Mouse (Mus musculus) forebrain, embryonic 12.5 days (tissue): ENCODE data around the gene Pde11a. TPM values are rescaled to one million over a fixed set of nuclear protein-coding genes. Genes with fewer than 3 reads are reported as not detected.

Experiments
- ATAC-seq: fragments of 200-750 bp; cut with Nextera tagmentation; 2 replicates; pipeline ENCODE4 v1.8.0; 2017; ENCODE audit warnings: moderate TSS enrichment; ENCODE audit not compliant: low FRiP score
- H3K27ac ChIP-seq: fragments of 300-500 bp; sonication (generic); 2 replicates; pipeline ENCODE4 v1.5.1; 2016; ENCODE audit warnings: mild to moderate bottlenecking
- H3K27me3 ChIP-seq: fragments of 300-500 bp; sonication (generic); 2 replicates; pipeline ENCODE4 v1.6.1; 2016; ENCODE audit warnings: mild to moderate bottlenecking
- H3K36me3 ChIP-seq: fragments of 300-500 bp; sonication (generic); replicated peaks from 2 replicates; pipeline ENCODE4 v1.6.1; 2016; ENCODE audit warnings: mild to moderate bottlenecking
- H3K4me1 ChIP-seq: fragments of 300-500 bp; sonication (generic); 2 replicates; pipeline ENCODE4 v1.6.1; 2016
- H3K4me2 ChIP-seq: fragments of 300-500 bp; sonication (generic); 2 replicates; pipeline ENCODE4 v1.6.1; 2016; ENCODE audit warnings: mild to moderate bottlenecking, moderate library complexity
- H3K4me3 ChIP-seq: fragments of 300-500 bp; sonication (generic); replicated peaks from 2 replicates; pipeline ENCODE4 v1.5.1; 2016; ENCODE audit warnings: mild to moderate bottlenecking
- H3K9ac ChIP-seq: fragments of 300-500 bp; sonication (generic); 2 replicates; pipeline ENCODE4 v1.6.1; 2016; ENCODE audit warnings: mild to moderate bottlenecking
- H3K9me3 ChIP-seq: fragments of 300-500 bp; sonication (generic); 2 replicates; pipeline ENCODE4 v1.6.1; 2016
- WGBS: fragments of 180-500 bp; shearing (Covaris S2); methylation state at CpG from one replicate; pipeline ENCODE4 v1.1.7; 2016; 5-methylcytosine and 5-hydroxymethylcytosine counted together
- polyA plus RNA-seq: library from polyadenylated mRNA; unstranded; fragments of >200 nt; fragmentation: Nextera tagmentation; extraction: Ambion mirVana; gene quantifications from 2 replicates; pipeline ENCODE4 v1.2.1, GENCODE M21; 2016

Gene Pde11a
- polyA plus RNA-seq, 1 experiment from 2014 or later: 0.08 TPM

DNA sequence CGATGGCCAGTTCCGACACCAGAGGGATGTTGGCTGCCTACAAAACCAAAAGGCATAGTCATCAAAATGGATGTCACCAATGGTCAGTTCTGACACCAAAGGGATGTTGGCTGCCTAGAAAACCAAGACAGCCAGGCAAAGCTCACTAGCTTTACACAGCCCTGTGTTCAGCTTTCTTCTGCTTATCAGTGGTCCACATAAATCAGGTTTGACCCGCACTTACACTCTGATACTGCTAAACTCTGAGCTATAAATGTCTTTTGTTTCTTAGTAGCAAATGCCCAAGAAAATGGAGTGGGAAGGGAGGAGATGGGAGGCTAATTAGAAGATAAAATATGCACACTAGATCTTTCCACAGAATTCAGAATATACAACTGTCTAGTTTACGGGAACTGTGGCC is 262.5 kb downstream of the Pde11a start:
- Histone ChIP-seq H3K4me1 (no peaks in the 10 kb centered on the region), H3K36me3 (no peaks in the 10 kb centered on the region), H3K27me3 (no peaks in the 10 kb centered on the region), H3K9ac (no peak overlapping the region), H3K4me2 (no peak overlapping the region), H3K9me3 (no peaks in the 10 kb centered on the region), H3K4me3 (no peak overlapping the region), H3K27ac (no peak overlapping the region)
- no peak for ATAC-seq
- 98% methylated on average over 4 of the region's 4 CpGs for WGBS

DNA sequence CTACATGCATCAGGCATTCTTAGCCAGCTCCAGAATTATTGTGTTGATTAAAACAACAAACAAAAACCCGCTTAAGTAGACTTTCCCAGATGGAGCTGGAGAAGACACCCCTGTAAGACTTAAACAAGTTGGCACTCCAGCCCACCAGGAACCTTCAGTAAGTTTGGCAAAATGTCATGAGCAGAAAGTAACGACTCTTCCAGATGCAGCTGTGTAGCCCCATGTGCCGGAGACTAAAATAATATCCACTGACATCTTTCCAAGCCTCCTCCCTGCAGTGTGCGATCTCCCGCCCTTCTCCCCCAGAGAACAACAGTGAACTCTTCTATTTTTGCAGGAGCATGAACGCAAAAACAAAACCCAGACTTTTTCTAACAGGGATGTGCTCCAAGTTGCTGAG is 265.5 kb downstream of the Pde11a start:
- Histone ChIP-seq H3K4me3 (no peak overlapping the region), H3K4me1 (peaks cover 3% of the 10 kb centered on the region), H3K36me3 (no peaks in the 10 kb centered on the region), H3K9me3 (no peaks in the 10 kb centered on the region), H3K9ac (no peak overlapping the region), H3K27ac (no peak overlapping the region), H3K4me2 (no peak overlapping the region), H3K27me3 (no peaks in the 10 kb centered on the region)
- 82% methylated on average over 6 of the region's 6 CpGs for WGBS
- ATAC-seq: no peak

DNA sequence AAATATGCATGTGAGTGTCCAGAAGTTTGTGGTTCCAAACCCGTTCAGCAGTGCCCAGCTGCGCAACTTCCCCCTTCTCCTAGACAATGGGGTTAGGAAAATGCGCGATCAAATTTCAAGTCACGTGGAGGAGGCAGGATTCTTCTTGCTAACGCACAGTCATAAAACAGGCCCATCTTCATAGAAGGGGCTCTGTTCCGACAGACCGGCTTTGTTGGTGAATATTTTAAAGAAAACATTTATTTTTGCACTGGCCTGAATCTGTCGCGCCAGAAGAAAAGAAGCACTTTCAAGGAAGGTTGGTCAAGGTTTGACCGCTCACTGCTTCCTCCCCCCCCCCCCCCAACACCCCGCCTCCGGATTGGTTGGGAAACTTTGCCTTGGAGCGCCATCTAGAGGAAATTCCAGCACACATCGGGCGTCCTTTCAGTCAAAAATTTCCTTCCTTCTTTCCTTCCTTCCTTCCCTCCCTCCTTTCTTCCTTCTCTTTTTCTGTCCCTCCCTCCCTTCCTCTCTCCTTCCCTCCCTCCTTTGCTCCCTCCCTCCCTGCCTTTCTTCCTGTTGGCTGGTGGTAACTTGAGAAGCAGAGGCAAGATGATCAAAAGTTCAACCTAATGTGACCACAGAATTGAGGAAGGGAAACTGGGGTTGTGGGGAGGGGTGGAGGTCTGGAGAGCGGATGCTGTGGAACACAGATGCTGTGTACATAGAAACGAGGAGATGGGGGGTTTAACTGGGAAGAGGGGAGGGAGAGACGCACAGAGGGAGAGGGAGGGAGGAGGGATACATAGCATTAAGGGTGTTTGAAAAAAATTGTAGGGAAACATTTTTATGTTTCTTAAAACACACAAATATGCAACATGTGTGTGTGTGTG is 267.9 kb downstream of the Pde11a start:
- WGBS: 2% methylated on average over 19 of the region's 19 CpGs
- H3K36me3 ChIP-seq: no peaks in the 10 kb centered on the region
- H3K4me1 ChIP-seq: peaks cover 3% of the 10 kb centered on the region
- ATAC-seq: peak; percentile 95
- no peaks in the 10 kb centered on the region for H3K27me3 ChIP-seq
- H3K9ac ChIP-seq: peak overlapping the region; percentile 50; the same call in 1 of the 2 replicates
- H3K9me3 ChIP-seq: no peaks in the 10 kb centered on the region
- peak overlapping the region; percentile 41 for H3K4me3 ChIP-seq
- H3K4me2 ChIP-seq: peak overlapping the region; percentile 49
- peak overlapping the region; percentile 61 for H3K27ac ChIP-seq

DNA sequence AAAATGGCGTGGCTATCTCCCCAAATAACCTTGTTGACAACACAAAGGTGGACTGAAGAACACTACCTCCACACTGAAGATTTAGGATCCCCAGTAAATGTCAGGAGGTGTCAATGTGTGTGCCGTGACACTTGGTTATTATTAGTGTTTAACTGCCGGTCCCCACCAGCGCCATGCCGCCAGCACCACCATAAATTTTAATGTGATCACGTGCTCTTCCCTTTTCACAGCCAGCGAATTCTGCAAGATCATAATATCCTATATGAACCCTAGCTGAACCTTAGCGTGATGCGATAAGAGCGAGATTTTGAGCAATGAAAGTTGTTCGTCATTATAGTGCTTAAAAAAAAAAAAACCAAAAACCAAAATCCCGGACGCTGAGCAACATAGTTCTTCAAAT is 269.3 kb downstream of the Pde11a start:
- Histone ChIP-seq H3K4me3 (no peak overlapping the region), H3K4me1 (peaks cover 3% of the 10 kb centered on the region), H3K9me3 (no peaks in the 10 kb centered on the region), H3K36me3 (no peaks in the 10 kb centered on the region), H3K4me2 (no peak overlapping the region), H3K27ac (no peak overlapping the region), H3K27me3 (no peaks in the 10 kb centered on the region), H3K9ac (no peak overlapping the region)
- no peak for ATAC-seq
- 92% methylated on average over 13 of the region's 13 CpGs for WGBS

DNA sequence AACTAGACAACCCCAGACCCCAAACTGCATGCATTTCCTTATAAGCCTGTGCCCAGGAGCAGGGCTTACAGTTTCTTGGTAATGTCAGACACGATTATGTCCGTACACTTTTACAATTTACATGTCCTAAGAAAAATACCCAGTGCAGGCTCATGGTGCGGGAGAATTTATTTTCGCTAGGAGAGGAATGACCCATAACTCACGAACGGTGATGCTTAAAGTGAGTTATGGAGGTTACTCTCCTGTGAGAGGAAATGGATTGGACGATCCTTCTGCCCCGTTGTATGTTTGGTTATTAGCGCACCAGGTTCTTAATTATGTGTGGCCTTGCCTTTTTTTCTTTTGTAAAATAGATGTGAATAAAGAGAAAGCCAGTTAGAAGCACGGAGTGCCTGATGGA is 270.4 kb downstream of the Pde11a start:
- no peak overlapping the region for H3K9ac ChIP-seq
- no peaks in the 10 kb centered on the region for H3K9me3 ChIP-seq
- H3K36me3 ChIP-seq: no peaks in the 10 kb centered on the region
- H3K4me3 ChIP-seq: no peak overlapping the region
- peak overlapping the region; percentile 13; the same call in 1 of the 2 replicates for H3K27ac ChIP-seq
- ATAC-seq: no peak
- H3K4me2 ChIP-seq: no peak overlapping the region
- 85% methylated on average over 10 of the region's 10 CpGs for WGBS
- H3K27me3 ChIP-seq: no peaks in the 10 kb centered on the region
- H3K4me1 ChIP-seq: peaks cover 3% of the 10 kb centered on the region

DNA sequence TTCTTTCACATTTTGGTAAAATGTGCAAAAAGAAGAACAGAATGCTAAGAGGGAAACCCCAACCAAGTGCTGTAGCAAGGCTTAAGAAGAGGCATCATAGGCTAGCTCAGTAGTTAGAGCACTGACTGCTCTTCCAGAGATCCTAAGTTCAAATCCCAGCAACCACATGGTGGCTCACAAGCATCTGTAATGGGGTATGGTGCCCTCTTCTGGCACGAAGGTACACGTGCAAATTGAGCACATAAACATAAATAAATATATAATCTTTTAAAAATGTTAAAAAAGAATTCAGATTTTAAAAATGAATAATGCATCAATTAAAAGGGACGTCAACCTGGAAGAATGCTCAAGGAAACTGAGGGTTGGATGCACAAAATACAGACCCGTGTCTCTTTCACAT is 271.4 kb downstream of the Pde11a start:
- Histone ChIP-seq H3K4me1 (peaks cover 3% of the 10 kb centered on the region), H3K27ac (no peak overlapping the region), H3K9me3 (no peaks in the 10 kb centered on the region), H3K36me3 (no peaks in the 10 kb centered on the region), H3K4me3 (no peak overlapping the region), H3K4me2 (no peak overlapping the region), H3K9ac (no peak overlapping the region), H3K27me3 (no peaks in the 10 kb centered on the region)
- 57% methylated on average over 4 of the region's 4 CpGs for WGBS
- no peak for ATAC-seq

DNA sequence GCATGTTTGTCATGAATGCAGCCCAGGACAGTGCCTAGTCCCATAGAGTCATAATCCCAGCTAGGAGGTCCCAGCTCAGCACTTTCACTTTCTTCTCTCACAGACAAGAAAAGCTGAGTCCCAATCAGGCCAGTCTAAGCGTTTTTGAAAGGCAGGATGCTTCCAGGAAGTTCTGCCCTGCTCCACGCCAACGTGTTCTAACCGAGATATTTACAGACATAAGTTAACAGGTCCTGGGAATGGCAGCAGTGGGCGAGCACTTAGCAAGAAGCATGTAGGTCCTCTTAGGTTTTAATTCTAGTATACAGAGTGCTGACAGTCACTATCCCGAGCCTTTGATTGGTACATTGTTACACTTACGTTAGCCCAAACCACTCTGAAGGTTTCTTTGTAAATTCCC is 273.3 kb downstream of the Pde11a start:
- Histone ChIP-seq H3K4me1 (no peaks in the 10 kb centered on the region; the same call in none of the 2 replicates), H3K4me2 (no peak overlapping the region), H3K9ac (no peak overlapping the region), H3K27me3 (no peaks in the 10 kb centered on the region; the same call in 1 of the 2 replicates), H3K36me3 (no peaks in the 10 kb centered on the region), H3K9me3 (no peaks in the 10 kb centered on the region), H3K27ac (no peak overlapping the region), H3K4me3 (no peak overlapping the region)
- WGBS: 83% methylated on average over 7 of the region's 7 CpGs
- ATAC-seq: no peak

DNA sequence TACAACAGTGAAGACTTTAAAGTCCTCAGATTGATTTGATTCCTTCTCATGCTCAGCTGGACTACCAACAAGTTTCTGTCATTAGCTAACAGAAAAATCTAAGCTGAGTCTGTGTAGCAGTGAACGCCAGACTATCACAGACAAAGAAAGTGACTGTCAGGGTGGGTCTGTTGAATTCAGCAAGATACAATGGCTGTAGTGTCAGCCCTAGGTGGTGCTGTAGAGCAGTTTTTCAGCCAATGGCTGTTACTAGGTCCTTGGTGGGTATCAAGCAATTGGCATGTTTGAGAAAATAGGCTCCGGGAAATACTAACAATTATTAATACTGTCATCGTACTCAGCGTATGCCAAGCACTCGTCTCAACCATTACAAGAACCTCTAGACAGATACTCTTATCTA is 274.5 kb downstream of the Pde11a start:
- no peaks in the 10 kb centered on the region for H3K36me3 ChIP-seq
- ATAC-seq: no peak
- no peak overlapping the region for H3K4me3 ChIP-seq

DNA sequence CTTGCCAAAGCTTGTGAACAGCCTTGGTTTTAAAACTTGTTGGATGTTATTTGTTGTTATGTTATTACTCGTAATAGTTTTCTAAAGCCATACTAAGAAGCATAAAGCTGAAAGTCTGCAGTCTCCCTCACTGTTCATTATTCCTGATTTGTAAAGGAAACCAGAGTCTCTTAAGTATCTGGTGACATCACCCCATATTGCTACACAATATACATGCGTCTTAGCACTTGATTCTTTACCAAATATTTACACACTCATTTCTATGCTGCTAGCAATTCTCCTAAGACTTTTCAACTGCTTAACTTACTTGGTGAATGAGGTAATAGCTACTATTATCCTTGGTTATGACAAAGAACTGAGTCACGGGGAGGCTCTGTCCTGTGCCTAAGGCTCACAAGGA is 278.4 kb downstream of the Pde11a start:
- no peak for ATAC-seq
- Histone ChIP-seq H3K9ac (no peak overlapping the region), H3K4me2 (no peak overlapping the region), H3K9me3 (no peaks in the 10 kb centered on the region), H3K4me3 (no peak overlapping the region), H3K36me3 (no peaks in the 10 kb centered on the region), H3K4me1 (peaks cover 14% of the 10 kb centered on the region), H3K27ac (no peak overlapping the region), H3K27me3 (no peaks in the 10 kb centered on the region; the same call in none of the 2 replicates)
- 77% methylated on average over 3 of the region's 3 CpGs for WGBS

More for the DNA sequence above, 274.5 kb downstream of the Pde11a start:
- Histone ChIP-seq H3K4me1 (peaks cover 2% of the 10 kb centered on the region), H3K27me3 (no peaks in the 10 kb centered on the region; the same call in 1 of the 2 replicates), H3K4me2 (no peak overlapping the region), H3K9ac (no peak overlapping the region), H3K9me3 (no peaks in the 10 kb centered on the region), H3K27ac (no peak overlapping the region)
- 77% methylated on average over 5 of the region's 5 CpGs for WGBS

DNA sequence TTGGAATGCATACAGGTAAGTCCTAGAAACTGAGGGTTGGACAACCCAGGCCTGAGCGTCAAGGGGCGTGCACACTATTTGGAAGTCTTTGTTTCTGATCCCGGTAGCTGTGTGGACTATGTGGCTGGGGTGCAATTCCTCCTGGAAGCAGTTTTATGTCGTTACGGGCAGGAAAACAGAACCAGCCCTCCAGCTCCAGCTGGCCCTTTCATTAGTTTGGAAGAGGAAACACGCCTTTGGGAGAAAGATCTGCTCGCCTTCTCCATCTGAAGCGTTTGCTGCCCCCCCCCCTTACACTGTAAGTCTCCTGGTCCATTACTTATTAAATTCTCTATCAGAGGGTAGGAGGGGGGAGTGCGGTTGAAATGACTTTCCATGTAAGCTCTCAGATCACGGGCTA is 279.0 kb downstream of the Pde11a start:
- Histone ChIP-seq H3K4me2 (no peak overlapping the region), H3K36me3 (no peaks in the 10 kb centered on the region), H3K4me1 (peaks cover 14% of the 10 kb centered on the region), H3K9me3 (no peaks in the 10 kb centered on the region), H3K4me3 (no peak overlapping the region), H3K9ac (no peak overlapping the region), H3K27me3 (no peaks in the 10 kb centered on the region; the same call in none of the 2 replicates), H3K27ac (no peak overlapping the region)
- ATAC-seq: no peak
- WGBS: 73% methylated on average over 10 of the region's 10 CpGs

DNA sequence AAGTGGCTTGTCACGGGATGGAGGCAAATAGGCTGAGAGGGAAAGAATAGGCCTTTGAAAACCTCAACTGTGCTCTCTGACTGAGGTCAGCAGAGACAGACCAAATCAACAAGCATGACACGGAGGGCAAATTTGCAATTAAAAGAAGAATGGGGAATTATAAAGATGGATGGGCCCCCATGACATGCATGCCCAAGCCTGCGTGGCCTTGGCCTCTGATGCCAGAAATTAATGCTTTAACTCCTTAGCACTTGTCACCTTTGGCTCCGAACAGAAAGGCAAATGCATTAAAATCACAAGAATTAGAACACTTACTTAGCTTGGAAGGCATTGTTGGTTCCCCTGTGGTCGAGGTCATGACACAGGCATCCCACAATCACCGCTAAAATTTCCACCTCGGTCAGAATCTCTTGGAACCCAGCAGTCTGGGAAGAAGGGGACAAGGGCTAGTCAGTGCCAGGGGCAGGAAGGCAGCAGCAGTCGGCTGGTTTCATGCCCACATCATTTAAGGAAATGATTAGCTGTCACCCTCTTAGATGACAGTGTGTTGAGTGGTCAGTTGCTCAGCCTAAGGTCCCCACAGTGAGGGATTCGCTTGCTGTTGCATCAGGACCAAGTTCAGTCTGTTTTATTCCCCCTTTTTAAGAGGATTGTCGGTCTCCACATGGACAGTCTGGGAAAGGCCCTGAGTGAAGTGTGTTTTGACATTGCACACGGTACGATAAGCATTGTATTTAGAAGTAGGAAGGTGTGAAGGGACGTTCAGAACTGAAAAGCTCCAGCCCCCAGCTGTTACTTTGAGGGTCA is 279.7 kb downstream of the Pde11a start:
- Histone ChIP-seq H3K9me3 (no peaks in the 10 kb centered on the region), H3K4me3 (no peak overlapping the region), H3K27ac (no peak overlapping the region), H3K36me3 (no peaks in the 10 kb centered on the region), H3K4me1 (peaks cover 14% of the 10 kb centered on the region), H3K27me3 (no peaks in the 10 kb centered on the region; the same call in none of the 2 replicates), H3K9ac (no peak overlapping the region; the same call in 1 of the 2 replicates), H3K4me2 (no peak overlapping the region)
- WGBS: 58% methylated on average over 13 of the region's 13 CpGs
- ATAC-seq: no peak

DNA sequence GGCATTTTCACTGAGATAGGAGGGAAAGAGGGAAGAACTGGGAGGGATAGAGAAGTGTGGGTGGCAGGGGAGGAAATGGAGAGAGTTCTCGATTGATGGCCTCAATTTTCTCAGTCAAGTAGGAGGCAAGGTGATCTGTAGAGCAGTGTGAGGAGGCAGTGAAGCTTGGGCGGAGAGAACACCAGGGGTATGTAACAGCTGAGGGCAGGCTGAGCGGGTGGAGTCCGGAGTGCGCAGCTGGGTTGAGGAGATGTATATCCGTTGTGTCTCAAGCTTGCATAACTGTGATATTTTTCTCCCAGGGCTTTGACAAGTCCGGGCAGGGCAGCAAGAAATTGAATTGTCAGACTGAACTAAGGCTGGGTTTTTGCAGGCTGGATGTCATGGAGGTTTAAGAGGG is 281.0 kb downstream of the Pde11a start:
- Histone ChIP-seq H3K27ac (no peak overlapping the region), H3K4me1 (peaks cover 14% of the 10 kb centered on the region), H3K4me2 (no peak overlapping the region), H3K9me3 (no peaks in the 10 kb centered on the region), H3K27me3 (no peaks in the 10 kb centered on the region; the same call in none of the 2 replicates), H3K4me3 (no peak overlapping the region), H3K9ac (no peak overlapping the region), H3K36me3 (no peaks in the 10 kb centered on the region)
- 95% methylated on average over 7 of the region's 7 CpGs for WGBS
- no peak for ATAC-seq
